Mouse (Mus musculus) thymus, adult 2 months (tissue): Measurements from ENCODE around the gene Gm31371. TPM values are rescaled to one million over a fixed set of nuclear protein-coding genes. Genes with fewer than 3 reads are reported as not detected.
"Not testable (repeated sequence)": the region's sequence is repeated elsewhere in the genome, so short reads cannot be mapped to it uniquely, and the experiment has no call there.

Experiments
- DNase-seq: peaks from one replicate; pipeline ENCODE4 v3.0.0; 2021
- H3K27ac ChIP-seq: fragments of 200-500 bp; 2 replicates; pipeline ENCODE4 v1.5.1; 2012; ENCODE audit warnings: low read length, control low read depth; ENCODE audit not compliant: control insufficient read depth, insufficient read depth
- H3K27me3 ChIP-seq: fragments of 200-500 bp; 2 replicates; pipeline ENCODE4 v1.6.1; 2012; ENCODE audit warnings: mild to moderate bottlenecking, low read length, moderate library complexity, mixed read lengths; ENCODE audit not compliant: control insufficient read depth, insufficient read depth
- H3K36me3 ChIP-seq: fragments of 200-500 bp; 2 replicates; pipeline ENCODE4 v1.6.1; 2012; ENCODE audit warnings: mild to moderate bottlenecking, low read length, moderate library complexity; ENCODE audit not compliant: control insufficient read depth, insufficient read depth
- H3K4me1 ChIP-seq: fragments of 200-500 bp; replicated peaks from 2 replicates; pipeline ENCODE4 v1.6.1; 2012; ENCODE audit warnings: low read length; ENCODE audit not compliant: control insufficient read depth, insufficient read depth
- H3K4me3 ChIP-seq: fragments of 200-500 bp; 2 replicates; pipeline ENCODE4 v1.5.1; 2012; ENCODE audit warnings: mild to moderate bottlenecking, low read length, control low read depth, moderate library complexity; ENCODE audit not compliant: control insufficient read depth, insufficient read depth
- CTCF ChIP-seq: fragments of 200-500 bp; IDR thresholded peaks from 2 replicates; pipeline ENCODE4 v1.5.1; 2012; ENCODE audit warnings: mild to moderate bottlenecking, control low read depth, low read length, moderate library complexity, borderline replicate concordance; ENCODE audit not compliant: control insufficient read depth, poor library complexity, insufficient read depth; ENCODE audit errors: extremely low read depth
- POLR2A ChIP-seq: fragments of 200-500 bp; IDR thresholded peaks from 2 replicates; pipeline ENCODE4 v1.6.1; 2012; ENCODE audit warnings: mild to moderate bottlenecking, low read length, control low read depth, moderate library complexity; ENCODE audit not compliant: control insufficient read depth, poor library complexity, insufficient read depth; ENCODE audit errors: extremely low read depth
- WGBS: fragments of 180-500 bp; shearing (Covaris S2); methylation state at CpG from one replicate; pipeline ENCODE4 v1.1.7; 2018; 5-methylcytosine and 5-hydroxymethylcytosine counted together
- polyA plus RNA-seq: library from polyadenylated mRNA; depleted of rRNA; stranded (reverse); fragments of >200 nt; gene quantifications from 2 replicates; pipeline ENCODE4 v1.2.3, GENCODE M21; 2012; rRNA removed

Gm31371 gene
- 0.04 TPM in 1 of 2 replicates, not detected in the other for polyA plus RNA-seq

- H3K27me3 ChIP-seq, H3K36me3 ChIP-seq, DNase-seq, H3K4me1 ChIP-seq, H3K27ac ChIP-seq, H3K4me3 ChIP-seq: not testable (repeated sequence)
- WGBS, result 78% methylated on average over 3 of the region's 4 CpGs
Observed at GRCm38 (mm10) chr8:19903092-19903491, at the start of gene Gm31371. Gene Gm31371, plus strand, starts transcription at chr8:19903392.

- H3K27me3 ChIP-seq, DNase-seq, H3K27ac ChIP-seq, H3K4me3 ChIP-seq, H3K4me1 ChIP-seq, H3K36me3 ChIP-seq: not testable (repeated sequence)
- WGBS, result 90% methylated on average over 8 of the region's 8 CpGs
Observed at GRCm38 (mm10) chr8:19906425-19907055, 3.3 kb downstream of the Gm31371 start.

GRCm38 (mm10) chr8:19908841-19909321, 5.7 kb downstream of the Gm31371 start:
- not testable (repeated sequence) for H3K4me3 ChIP-seq, DNase-seq, H3K4me1 ChIP-seq, H3K27me3 ChIP-seq, H3K36me3 ChIP-seq, H3K27ac ChIP-seq
- WGBS, result 83% methylated on average over 5 of the region's 6 CpGs

GRCm38 (mm10) chr8:19919086-19919485, 15.9 kb downstream of the Gm31371 start:
- H3K27ac ChIP-seq, H3K36me3 ChIP-seq, H3K27me3 ChIP-seq, H3K4me1 ChIP-seq, H3K4me3 ChIP-seq, DNase-seq: not testable (repeated sequence)
- WGBS, result 87% methylated on average over 2 of the region's 3 CpGs

- not testable (repeated sequence) for H3K4me1 ChIP-seq, H3K4me3 ChIP-seq, H3K27ac ChIP-seq, H3K27me3 ChIP-seq, H3K36me3 ChIP-seq
- WGBS, result 83% methylated on average over 1 of the region's 6 CpGs
- peak; percentile 10 for DNase-seq
Observed at GRCm38 (mm10) chr8:19934274-19934673, 31.1 kb downstream of the Gm31371 start.

- H3K36me3 ChIP-seq, H3K27me3 ChIP-seq, H3K4me3 ChIP-seq, H3K27ac ChIP-seq, H3K4me1 ChIP-seq: not testable (repeated sequence)
- DNase-seq, result peak; percentile 3
- WGBS, result 71% methylated on average over 2 of the region's 2 CpGs
Observed at GRCm38 (mm10) chr8:19935541-19936030, 32.4 kb downstream of the Gm31371 start.

- 79% methylated on average over 2 of the region's 2 CpGs for WGBS
- DNase-seq, result no peak
- no peak overlapping the region for H3K27ac ChIP-seq
- no peak overlapping the region for H3K4me3 ChIP-seq
- TF ChIP-seq POLR2A (no peak), CTCF (no peak)
- no peaks in the 10 kb centered on the region for H3K36me3 ChIP-seq
- no peaks in the 10 kb centered on the region for H3K27me3 ChIP-seq
- H3K4me1 ChIP-seq, result no peaks in the 10 kb centered on the region
Observed at GRCm38 (mm10) chr8:19960935-19961334, 57.7 kb downstream of the Gm31371 start.

- not testable (repeated sequence) for H3K4me1 ChIP-seq, H3K27ac ChIP-seq, H3K36me3 ChIP-seq, DNase-seq, H3K27me3 ChIP-seq, H3K4me3 ChIP-seq
- WGBS, result 92% methylated on average over 2 of the region's 2 CpGs
Observed at GRCm38 (mm10) chr8:19963766-19964165, 60.6 kb downstream of the Gm31371 start.

GRCm38 (mm10) chr8:19968151-19968550, 65.0 kb downstream of the Gm31371 start:
- WGBS, result 50% methylated on average over 2 of the region's 2 CpGs
- not testable (repeated sequence) for H3K4me3 ChIP-seq, H3K27ac ChIP-seq, H3K27me3 ChIP-seq, H3K4me1 ChIP-seq, H3K36me3 ChIP-seq
- peak; percentile 9 for DNase-seq

- not testable (repeated sequence) for H3K4me1 ChIP-seq, H3K36me3 ChIP-seq, H3K4me3 ChIP-seq, H3K27me3 ChIP-seq, H3K27ac ChIP-seq, DNase-seq
- 92% methylated on average over 6 of the region's 6 CpGs for WGBS
Observed at GRCm38 (mm10) chr8:19975237-19975636, 72.0 kb downstream of the Gm31371 start.
